Mouse (Mus musculus) CH12.LX (cell line): ENCODE results near the gene Gmds.

Source experiments
- CTCF ChIP-seq, 2 experiments: IDR thresholded peaks in 1 of 2; conservative IDR thresholded peaks in 1 of 2; 2 replicates each; pipeline ENCODE4 v1.5.1; 2011 to 2012; ENCODE audit warnings: low read depth in 2 of 2, low read length in 2 of 2, improper control_type of control experiment in 1 of 2, inconsistent platforms in 1 of 2, mild to moderate bottlenecking in 1 of 2, moderate library complexity in 1 of 2
- POLR2A ChIP-seq: IDR thresholded peaks from 2 replicates; pipeline ENCODE4 v1.6.1; 2011; ENCODE audit warnings: low read depth, mild to moderate bottlenecking, improper control_type of control experiment, low read length
- UBTF ChIP-seq: IDR thresholded peaks from 2 replicates; pipeline ENCODE4 v1.6.1; 2012; ENCODE audit warnings: low read depth, mild to moderate bottlenecking, inconsistent platforms, low read length, improper control_type of control experiment, moderate library complexity

- TF ChIP-seq UBTF = no peak
- peak; percentile 34 to 73; a peak in 2 of 4 replicates for TF ChIP-seq CTCF (conservative IDR thresholded peaks at IDR 0.05 in 1 of 2, IDR thresholded peaks at IDR 0.05 in 1 of 2; ENCODE audit: low read depth in 2 of 2, low read length in 2 of 2)
- no peak for TF ChIP-seq POLR2A
Observed at GRCm38 (mm10) chr13:32297398-32297797, 41.1 kb downstream of the Gmds start.
